Mouse (Mus musculus): ENCODE data around the gene Hist2h2ac. TPM values are rescaled to one million over a fixed set of nuclear protein-coding genes. Genes with fewer than 3 reads are reported as not detected.
A peak's percentile ranks its signal among the peaks of the same experiment; 100 is the strongest.
"Not testable (repeated sequence)": the region's sequence is repeated elsewhere in the genome, so short reads cannot be mapped to it uniquely, and the experiment has no call there.

The Hist2h2ac gene
- polyA plus RNA-seq, 1 experiment from 2014 or later = 6.3 TPM

- H3K4me3 ChIP-seq (replicated peaks; ENCODE audit: low read length) = peak overlapping the region; percentile 62; the same call in 1 of the 2 replicates
- ATAC-seq (ENCODE audit: insufficient read depth, low FRiP score) = no peak
- H3K36me3 ChIP-seq (ENCODE audit: control insufficient read depth, insufficient read depth, low read length) = no peaks in the 10 kb centered on the region
- peak overlapping the region; percentile 61 for H3K9ac ChIP-seq (ENCODE audit: low read length)
- WGBS = 76% methylated on average over 7 of the region's 7 CpGs
- no peaks in the 10 kb centered on the region for H3K9me3 ChIP-seq (replicated peaks; ENCODE audit: control insufficient read depth, low read length)
- peaks cover 24% of the 10 kb centered on the region for H3K4me1 ChIP-seq (ENCODE audit: control insufficient read depth, insufficient read depth, low read length)
- no peaks in the 10 kb centered on the region for H3K27me3 ChIP-seq (ENCODE audit: control insufficient read depth, insufficient read depth, low read length)
- peak overlapping the region; percentile 99 for H3K27ac ChIP-seq (ENCODE audit: low read length)
- H3K4me2 ChIP-seq (ENCODE audit: low read depth, low read length) = peak overlapping the region; percentile 61
These were observed 23.4 kb upstream of the Hist2h2ac start for GRCm38 (mm10) chr3:96243921-96244572.

GRCm38 (mm10) chr3:96240799-96241197 is 20.1 kb upstream of the Hist2h2ac start:
- Histone ChIP-seq H3K4me1 (ENCODE audit: control insufficient read depth, insufficient read depth, low read length) (peaks cover 26% of the 10 kb centered on the region), H3K36me3 (ENCODE audit: control insufficient read depth, insufficient read depth, low read length) (no peaks in the 10 kb centered on the region), H3K4me2 (ENCODE audit: low read depth, low read length) (peak overlapping the region; percentile 52), H3K27me3 (ENCODE audit: control insufficient read depth, insufficient read depth, low read length) (no peaks in the 10 kb centered on the region), H3K9ac (ENCODE audit: low read length) (peak overlapping the region; percentile 60), H3K9me3 (replicated peaks; ENCODE audit: control insufficient read depth, low read length) (no peaks in the 10 kb centered on the region), H3K4me3 (replicated peaks; ENCODE audit: low read length) (no peak overlapping the region), H3K27ac (ENCODE audit: low read length) (peak overlapping the region; percentile 82)
- 76% methylated on average over 9 of the region's 9 CpGs for WGBS
- ATAC-seq (ENCODE audit: insufficient read depth, low FRiP score) = no peak

GRCm38 (mm10) chr3:96239949-96240798 is 19.5 kb upstream of the Hist2h2ac start, which contains the start of gene Hist2h2aa2:
TSS of gene Hist2h2aa2 (minus strand) at chr3:96240276.
- H3K9ac ChIP-seq (ENCODE audit: low read length) = peak within 1 kb of the TSS; percentile 60
- peak within 1 kb of the TSS; percentile 82 for H3K27ac ChIP-seq (ENCODE audit: low read length)
- WGBS = 3% methylated on average over 30 of the region's 85 CpGs
- H3K4me3 ChIP-seq (replicated peaks; ENCODE audit: low read length) = peak within 1 kb of the TSS; percentile 37
- H3K27me3 ChIP-seq (ENCODE audit: control insufficient read depth, insufficient read depth, low read length); H3K9me3 ChIP-seq (replicated peaks; ENCODE audit: control insufficient read depth, low read length); H3K36me3 ChIP-seq (ENCODE audit: control insufficient read depth, insufficient read depth, low read length): not testable (repeated sequence)
- peak; percentile 83 for ATAC-seq (ENCODE audit: insufficient read depth, low FRiP score)
- H3K4me2 ChIP-seq (ENCODE audit: low read depth, low read length) = peak within 1 kb of the TSS; percentile 52
- H3K4me1 ChIP-seq (ENCODE audit: control insufficient read depth, insufficient read depth, low read length) = peaks cover 26% of the 10 kb centered on the region

- not testable (repeated sequence) for H3K36me3 ChIP-seq (ENCODE audit: control insufficient read depth, insufficient read depth, low read length); H3K27me3 ChIP-seq (ENCODE audit: control insufficient read depth, insufficient read depth, low read length); H3K9me3 ChIP-seq (replicated peaks; ENCODE audit: control insufficient read depth, low read length)
- Histone ChIP-seq H3K9ac (ENCODE audit: low read length) (peak within 1 kb of the TSS; percentile 77), H3K4me2 (ENCODE audit: low read depth, low read length) (peak within 1 kb of the TSS; percentile 71), H3K27ac (ENCODE audit: low read length) (peak within 1 kb of the TSS; percentile 79), H3K4me3 (replicated peaks; ENCODE audit: low read length) (peak within 1 kb of the TSS; percentile 58), H3K4me1 (ENCODE audit: control insufficient read depth, insufficient read depth, low read length) (peaks cover 21% of the 10 kb centered on the region)
- ATAC-seq (ENCODE audit: insufficient read depth, low FRiP score) = peak; percentile 93
- WGBS = 0% methylated on average over 10 of the region's 68 CpGs
These were observed 18.5 kb upstream of the Hist2h2ac start, which contains the start of gene Hist2h3c2 for GRCm38 (mm10) chr3:96238954-96239793. TSS of gene Hist2h3c2 (minus strand) at chr3:96239127.

- Histone ChIP-seq H3K9me3 (replicated peaks; ENCODE audit: control insufficient read depth, low read length) (no peaks in the 10 kb centered on the region), H3K4me2 (ENCODE audit: low read depth, low read length) (peak overlapping the region; percentile 71), H3K36me3 (ENCODE audit: control insufficient read depth, insufficient read depth, low read length) (no peaks in the 10 kb centered on the region), H3K4me1 (ENCODE audit: control insufficient read depth, insufficient read depth, low read length) (peaks cover 19% of the 10 kb centered on the region), H3K27ac (ENCODE audit: low read length) (peak overlapping the region; percentile 79), H3K9ac (ENCODE audit: low read length) (peak overlapping the region; percentile 77), H3K27me3 (ENCODE audit: control insufficient read depth, insufficient read depth, low read length) (no peaks in the 10 kb centered on the region), H3K4me3 (replicated peaks; ENCODE audit: low read length) (peak overlapping the region; percentile 58)
- no peak for ATAC-seq (ENCODE audit: insufficient read depth, low FRiP score)
- under 1% methylated on average over 12 of the region's 12 CpGs for WGBS
These were observed 17.3 kb upstream of the Hist2h2ac start for GRCm38 (mm10) chr3:96237904-96238511.

GRCm38 (mm10) chr3:96237335-96237903 is 16.7 kb upstream of the Hist2h2ac start:
- Histone ChIP-seq H3K27me3 (ENCODE audit: control insufficient read depth, insufficient read depth, low read length) (no peaks in the 10 kb centered on the region), H3K27ac (ENCODE audit: low read length) (peak overlapping the region; percentile 79), H3K4me3 (replicated peaks; ENCODE audit: low read length) (peak overlapping the region; percentile 58), H3K4me2 (ENCODE audit: low read depth, low read length) (peak overlapping the region; percentile 71), H3K4me1 (ENCODE audit: control insufficient read depth, insufficient read depth, low read length) (peaks cover 19% of the 10 kb centered on the region), H3K36me3 (ENCODE audit: control insufficient read depth, insufficient read depth, low read length) (no peaks in the 10 kb centered on the region), H3K9me3 (replicated peaks; ENCODE audit: control insufficient read depth, low read length) (no peaks in the 10 kb centered on the region), H3K9ac (ENCODE audit: low read length) (peak overlapping the region; percentile 77)
- 15% methylated on average over 7 of the region's 7 CpGs for WGBS
- ATAC-seq (ENCODE audit: insufficient read depth, low FRiP score) = no peak

GRCm38 (mm10) chr3:96236834-96237334 is 16.2 kb upstream of the Hist2h2ac start:
- no peaks in the 10 kb centered on the region for H3K27me3 ChIP-seq (ENCODE audit: control insufficient read depth, insufficient read depth, low read length)
- no peak for ATAC-seq (ENCODE audit: insufficient read depth, low FRiP score)
- H3K4me3 ChIP-seq (replicated peaks; ENCODE audit: low read length) = peak overlapping the region; percentile 58
- H3K4me2 ChIP-seq (ENCODE audit: low read depth, low read length) = peak overlapping the region; percentile 71
- 0 out of 2 replicates have a peak overlapping the region, but pooled peaks have one; percentile 31 for H3K27ac ChIP-seq (ENCODE audit: low read length)
- no peaks in the 10 kb centered on the region for H3K9me3 ChIP-seq (replicated peaks; ENCODE audit: control insufficient read depth, low read length)
- H3K36me3 ChIP-seq (ENCODE audit: control insufficient read depth, insufficient read depth, low read length) = no peaks in the 10 kb centered on the region
- 75% methylated on average over 4 of the region's 4 CpGs for WGBS
- peak overlapping the region; percentile 77 for H3K9ac ChIP-seq (ENCODE audit: low read length)
- H3K4me1 ChIP-seq (ENCODE audit: control insufficient read depth, insufficient read depth, low read length) = peaks cover 19% of the 10 kb centered on the region

GRCm38 (mm10) chr3:96235836-96236235 is 15.2 kb upstream of the Hist2h2ac start:
- H3K27me3 ChIP-seq (ENCODE audit: control insufficient read depth, insufficient read depth, low read length) = no peaks in the 10 kb centered on the region
- no peak overlapping the region for H3K9ac ChIP-seq (ENCODE audit: low read length)
- H3K9me3 ChIP-seq (replicated peaks; ENCODE audit: control insufficient read depth, low read length) = no peaks in the 10 kb centered on the region
- H3K4me2 ChIP-seq (ENCODE audit: low read depth, low read length) = no peak overlapping the region
- no peaks in the 10 kb centered on the region for H3K36me3 ChIP-seq (ENCODE audit: control insufficient read depth, insufficient read depth, low read length)
- no peak overlapping the region for H3K4me3 ChIP-seq (replicated peaks; ENCODE audit: low read length)
- WGBS = 48% methylated on average over 3 of the region's 3 CpGs
- peaks cover 18% of the 10 kb centered on the region for H3K4me1 ChIP-seq (ENCODE audit: control insufficient read depth, insufficient read depth, low read length)
- no peak overlapping the region for H3K27ac ChIP-seq (ENCODE audit: low read length)
- no peak for ATAC-seq (ENCODE audit: insufficient read depth, low FRiP score)
